Mouse (Mus musculus) colon, adult 2 months (tissue): ENCODE measurements around the gene Ctsr. TPM values are rescaled to one million over a fixed set of nuclear protein-coding genes. Genes with fewer than 3 reads are reported as not detected.

Source experiments
- polyA plus RNA-seq: library from polyadenylated mRNA; depleted of rRNA; stranded (reverse); fragments of >200 nt; gene quantifications from 2 replicates; pipeline ENCODE4 v1.2.3, GENCODE M21; 2012; rRNA removed

The Ctsr gene
- not detected in 2 replicates for polyA plus RNA-seq

GRCm38 (mm10) chr13:61164156-61164555 lies at the start of gene Ctsr:
Gene Ctsr (minus strand): TSS chr13:61164256.

DNA sequence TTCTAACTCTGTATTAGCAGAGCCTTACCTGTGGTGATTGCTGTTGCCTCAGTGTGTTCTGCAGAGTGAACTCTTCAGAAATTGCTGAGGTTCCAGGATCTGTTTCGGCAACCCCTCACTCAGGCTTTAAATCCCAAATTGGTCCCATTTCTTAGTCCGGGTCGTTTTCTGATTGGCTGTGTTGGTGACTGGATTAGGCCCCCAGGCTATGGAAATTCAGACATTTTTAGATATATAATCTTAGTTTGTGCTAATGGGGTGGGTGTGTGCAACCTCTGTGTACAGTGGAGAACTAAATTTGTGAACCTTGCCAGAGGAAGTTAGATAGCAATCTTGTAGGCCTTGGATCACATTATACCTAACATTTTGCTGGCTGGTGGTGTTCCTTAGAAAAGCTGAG lies 39.3 kb upstream of the Ctsr start, which contains the start of gene Cts6:
TSS of gene Cts6 (minus strand) at position 101 of the 400 bp plus-strand sequence.

Other genes starting within 250 kb of the Ctsr start
- gene Gm49393, start 228.7 kb downstream of the Ctsr start, polyA plus RNA-seq, result not detected in 2 replicates
- 0.24 and 0.59 TPM in 2 replicates for gene Gm49391, start 227.7 kb downstream of the Ctsr start, polyA plus RNA-seq
- gene Ctla2a, start 227.6 kb downstream of the Ctsr start, polyA plus RNA-seq, result 0.94 and 1.4 TPM in 2 replicates
- gene Tpbpa, start 222.3 kb downstream of the Ctsr start, polyA plus RNA-seq, result not detected in 2 replicates
- not detected in 2 replicates for gene Ctsj, start 158.3 kb downstream of the Ctsr start, polyA plus RNA-seq
- gene Ctsq, start 123.6 kb downstream of the Ctsr start, polyA plus RNA-seq, result not detected in 2 replicates
- not detected in 2 replicates for gene Cts6, start 39.2 kb upstream of the Ctsr start, polyA plus RNA-seq
- gene Cts8, start 91.1 kb upstream of the Ctsr start, polyA plus RNA-seq, result not detected in 2 replicates
- not detected in 2 replicates for gene Gm49398, start 124.6 kb upstream of the Ctsr start, polyA plus RNA-seq
- gene Cts7, start 193.9 kb upstream of the Ctsr start, polyA plus RNA-seq, result not detected in 2 replicates